Comparison of ENCODE assay signal across 13 mouse cellular contexts in genomic region chr10:71058070-71058469, GRCm38 (mm10).
DNase-seq lines count a peak whose midpoint lies in the region; ATAC-seq and TF ChIP-seq lines count a peak whose summit lies in the region.
"Had no signal": no experiment of that assay in that cellular context is flagged by ENCODE, and none has a peak within 500 bp of the region (broad histone marks: within the 10 kb centered on the region; RNA-seq: fewer than 3 reads in every experiment).

No protein-coding gene starts in this region.

- TF ChIP-seq EP300 in liver, postnatal 0 days (IDR thresholded peaks at IDR 0.05; ENCODE audit: low read depth) = no peak

- no peaks in the 10 kb centered on the region for H3K79me2 ChIP-seq in liver, adult 2 months (ENCODE audit: control insufficient read depth, insufficient read depth, low read length)

- peaks cover 38% of the 10 kb centered on the region for H3K4me1 ChIP-seq in heart, embryonic 10.5 days
- peaks cover 6% of the 10 kb centered on the region for H3K4me1 ChIP-seq in liver, adult 2 months (ENCODE audit: control insufficient read depth, insufficient read depth, low read length)
- no peaks in the 10 kb centered on the region; the same call in 1 of the 2 replicates for H3K4me1 ChIP-seq in liver, postnatal 0 days (ENCODE audit: insufficient read depth)
- H3K4me1 ChIP-seq in heart, embryonic 15.5 days (replicated peaks) = peaks cover 38% of the 10 kb centered on the region
- H3K4me1 ChIP-seq in stomach, embryonic 16.5 days (ENCODE audit: control insufficient read depth, insufficient read depth, low read length) = peaks cover 20% of the 10 kb centered on the region
- peaks cover 4% of the 10 kb centered on the region; the same call in 1 of the 2 replicates for H3K4me1 ChIP-seq in forebrain, embryonic 14.5 days (ENCODE audit: control insufficient read depth, insufficient read depth, low read length)

- no peak for DNase-seq in heart, embryonic 10.5 days (ENCODE audit: low spot score)
- DNase-seq in heart, adult 8-10 months (ENCODE audit: low spot score) = no peak
- DNase-seq in liver, adult 2 months (ENCODE audit: extremely low read depth, low read depth, low spot score) = peak; percentile 76
- no peak for DNase-seq in liver, postnatal 0 days
- DNase-seq in forebrain, embryonic 14.5 days (ENCODE audit: low spot score) = no peak
- DNase-seq: cerebellum, adult 18-20 months; layer of hippocampus, adult 9-11 months had no signal

- H3K27ac ChIP-seq in heart, embryonic 10.5 days = peak overlapping the region; percentile 64; the same call in 1 of the 2 replicates
- H3K27ac ChIP-seq in liver, adult 2 months (replicated peaks; ENCODE audit: insufficient read depth, low read depth, low read length) = no peak overlapping the region
- no peak overlapping the region for H3K27ac ChIP-seq in liver, postnatal 0 days (ENCODE audit: low read depth)
- H3K27ac ChIP-seq in heart, embryonic 15.5 days = peak overlapping the region; percentile 75
- H3K27ac ChIP-seq in stomach, embryonic 16.5 days (ENCODE audit: low read length) = peak overlapping the region; percentile 8; the same call in 1 of the 2 replicates
- no peak overlapping the region for H3K27ac ChIP-seq in forebrain, embryonic 14.5 days (ENCODE audit: low read depth, low read length)
- H3K27ac ChIP-seq: midbrain, embryonic 10.5 days had no signal

- WGBS in heart, embryonic 10.5 days = 56% methylated on average over 5 of the region's 5 CpGs
- 41% methylated on average over 5 of the region's 5 CpGs for WGBS in liver, adult 2 months
- WGBS in liver, postnatal 0 days (ENCODE audit: insufficient replicate concordance) = 72% methylated on average over 5 of the region's 5 CpGs
- 58% methylated on average over 5 of the region's 5 CpGs for WGBS in heart, embryonic 15.5 days
- WGBS in stomach, embryonic 16.5 days = 80% methylated on average over 5 of the region's 5 CpGs
- WGBS in forebrain, embryonic 14.5 days = 82% methylated on average over 5 of the region's 5 CpGs

- H3K4me3 ChIP-seq in heart, embryonic 10.5 days = no peak overlapping the region
- no peak overlapping the region for H3K4me3 ChIP-seq in liver, adult 2 months (ENCODE audit: insufficient read depth, low read depth, low read length)
- no peak overlapping the region for H3K4me3 ChIP-seq in liver, postnatal 0 days (ENCODE audit: low read depth, low read length)
- H3K4me3 ChIP-seq in heart, embryonic 15.5 days = no peak overlapping the region
- H3K4me3 ChIP-seq in stomach, embryonic 16.5 days (replicated peaks; ENCODE audit: low read length) = no peak overlapping the region
- H3K4me3 ChIP-seq in forebrain, embryonic 14.5 days (ENCODE audit: low read depth, low read length) = no peak overlapping the region
- H3K4me3 ChIP-seq: limb, embryonic 15.5 days; midbrain, embryonic 10.5 days had no signal

- no peaks in the 10 kb centered on the region for H3K9me3 ChIP-seq in heart, embryonic 10.5 days
- no peaks in the 10 kb centered on the region for H3K9me3 ChIP-seq in liver, postnatal 0 days (ENCODE audit: low read length)
- H3K9me3 ChIP-seq in heart, embryonic 15.5 days (replicated peaks) = no peaks in the 10 kb centered on the region
- no peaks in the 10 kb centered on the region for H3K9me3 ChIP-seq in stomach, embryonic 16.5 days (replicated peaks; ENCODE audit: control insufficient read depth, low read length)
- H3K9me3 ChIP-seq in forebrain, embryonic 14.5 days (replicated peaks; ENCODE audit: control insufficient read depth, low read length) = no peaks in the 10 kb centered on the region
- H3K9me3 ChIP-seq: limb, embryonic 15.5 days; midbrain, embryonic 10.5 days had no signal

- TF ChIP-seq POLR2A in liver, adult 2 months (IDR thresholded peaks at IDR 0.05; ENCODE audit: extremely low read depth, insufficient read depth, low read length) = no peak

- no peaks in the 10 kb centered on the region for H3K36me3 ChIP-seq in heart, embryonic 10.5 days
- no peaks in the 10 kb centered on the region for H3K36me3 ChIP-seq in liver, adult 2 months (ENCODE audit: control insufficient read depth, insufficient read depth, low read length)
- no peaks in the 10 kb centered on the region for H3K36me3 ChIP-seq in liver, postnatal 0 days (replicated peaks; ENCODE audit: insufficient read depth, low read length)
- no peaks in the 10 kb centered on the region for H3K36me3 ChIP-seq in heart, embryonic 15.5 days
- no peaks in the 10 kb centered on the region for H3K36me3 ChIP-seq in stomach, embryonic 16.5 days (ENCODE audit: control insufficient read depth, insufficient read depth, low read length)
- H3K36me3 ChIP-seq in forebrain, embryonic 14.5 days (ENCODE audit: control insufficient read depth, insufficient read depth, low read length) = no peaks in the 10 kb centered on the region
- H3K36me3 ChIP-seq: G1E; limb, embryonic 15.5 days; midbrain, embryonic 10.5 days had no signal

- no peaks in the 10 kb centered on the region for H3K27me3 ChIP-seq in heart, embryonic 10.5 days (ENCODE audit: insufficient read depth, poor library complexity, severe bottlenecking)
- no peaks in the 10 kb centered on the region for H3K27me3 ChIP-seq in liver, adult 2 months (ENCODE audit: control insufficient read depth, insufficient read depth, low read length)
- H3K27me3 ChIP-seq in liver, postnatal 0 days (ENCODE audit: insufficient read depth, low read length) = no peaks in the 10 kb centered on the region
- no peaks in the 10 kb centered on the region for H3K27me3 ChIP-seq in heart, embryonic 15.5 days
- no peaks in the 10 kb centered on the region for H3K27me3 ChIP-seq in stomach, embryonic 16.5 days (ENCODE audit: control insufficient read depth, insufficient read depth, low read length)
- no peaks in the 10 kb centered on the region for H3K27me3 ChIP-seq in forebrain, embryonic 14.5 days (replicated peaks; ENCODE audit: control insufficient read depth, insufficient read depth, low read length)
- H3K27me3 ChIP-seq: CH12.LX; limb, embryonic 15.5 days had no signal

- no peak for TF ChIP-seq CTCF in liver, adult 2 months (IDR thresholded peaks at IDR 0.05; ENCODE audit: low read depth, low read length)
- TF ChIP-seq CTCF in liver, postnatal 0 days (IDR thresholded peaks at IDR 0.05; ENCODE audit: low read depth) = no peak

- H3K4me2 ChIP-seq in liver, postnatal 0 days (ENCODE audit: low read depth, low read length) = no peak overlapping the region
- H3K4me2 ChIP-seq in heart, embryonic 15.5 days = no peak overlapping the region
- no peak overlapping the region for H3K4me2 ChIP-seq in stomach, embryonic 16.5 days (ENCODE audit: low read depth, low read length)
- H3K4me2 ChIP-seq in forebrain, embryonic 14.5 days (ENCODE audit: low read length) = no peak overlapping the region

- no peak overlapping the region for H3K9ac ChIP-seq in liver, adult 2 months (ENCODE audit: low read depth, low read length)
- no peak overlapping the region for H3K9ac ChIP-seq in liver, postnatal 0 days (replicated peaks)
- H3K9ac ChIP-seq in heart, embryonic 15.5 days = no peak overlapping the region
- no peak overlapping the region for H3K9ac ChIP-seq in stomach, embryonic 16.5 days (ENCODE audit: low read length)
- no peak overlapping the region for H3K9ac ChIP-seq in forebrain, embryonic 14.5 days (ENCODE audit: low read length)
- H3K9ac ChIP-seq: limb, embryonic 15.5 days had no signal

- no peak for ATAC-seq in liver, postnatal 0 days
- no peak; the same call in 1 of the 2 replicates for ATAC-seq in heart, embryonic 15.5 days (replicated peaks; ENCODE audit: insufficient number of reproducible peaks, insufficient read depth, low FRiP score, low read depth)
- no peak for ATAC-seq in stomach, embryonic 16.5 days (ENCODE audit: insufficient read depth, low FRiP score)
- ATAC-seq in forebrain, embryonic 14.5 days = no peak

Comparison
In these comparisons a context has a peak if more than half of its experiments do, and no peak if none do; other contexts are left out.
1. H3K27ac ChIP-seq: peak in heart, embryonic 10.5 days (single experiment), heart, embryonic 15.5 days (single experiment) and stomach, embryonic 16.5 days (single experiment); none in liver, adult 2 months (single experiment), liver, postnatal 0 days (single experiment) and forebrain, embryonic 14.5 days (single experiment).